Mouse (Mus musculus) liver, embryonic 14 days (tissue): Measurements from ENCODE around the gene Trip10. TPM values are rescaled to one million over a fixed set of nuclear protein-coding genes. Genes with fewer than 3 reads are reported as not detected.

Source experiments
- polyA plus RNA-seq: library from polyadenylated mRNA; depleted of rRNA; stranded (reverse); fragments of >200 nt; gene quantifications from 2 replicates; pipeline ENCODE4 v1.2.3, GENCODE M21; 2012; rRNA removed

The Trip10 gene
- 6.3 and 7.9 TPM in 2 replicates for polyA plus RNA-seq

DNA sequence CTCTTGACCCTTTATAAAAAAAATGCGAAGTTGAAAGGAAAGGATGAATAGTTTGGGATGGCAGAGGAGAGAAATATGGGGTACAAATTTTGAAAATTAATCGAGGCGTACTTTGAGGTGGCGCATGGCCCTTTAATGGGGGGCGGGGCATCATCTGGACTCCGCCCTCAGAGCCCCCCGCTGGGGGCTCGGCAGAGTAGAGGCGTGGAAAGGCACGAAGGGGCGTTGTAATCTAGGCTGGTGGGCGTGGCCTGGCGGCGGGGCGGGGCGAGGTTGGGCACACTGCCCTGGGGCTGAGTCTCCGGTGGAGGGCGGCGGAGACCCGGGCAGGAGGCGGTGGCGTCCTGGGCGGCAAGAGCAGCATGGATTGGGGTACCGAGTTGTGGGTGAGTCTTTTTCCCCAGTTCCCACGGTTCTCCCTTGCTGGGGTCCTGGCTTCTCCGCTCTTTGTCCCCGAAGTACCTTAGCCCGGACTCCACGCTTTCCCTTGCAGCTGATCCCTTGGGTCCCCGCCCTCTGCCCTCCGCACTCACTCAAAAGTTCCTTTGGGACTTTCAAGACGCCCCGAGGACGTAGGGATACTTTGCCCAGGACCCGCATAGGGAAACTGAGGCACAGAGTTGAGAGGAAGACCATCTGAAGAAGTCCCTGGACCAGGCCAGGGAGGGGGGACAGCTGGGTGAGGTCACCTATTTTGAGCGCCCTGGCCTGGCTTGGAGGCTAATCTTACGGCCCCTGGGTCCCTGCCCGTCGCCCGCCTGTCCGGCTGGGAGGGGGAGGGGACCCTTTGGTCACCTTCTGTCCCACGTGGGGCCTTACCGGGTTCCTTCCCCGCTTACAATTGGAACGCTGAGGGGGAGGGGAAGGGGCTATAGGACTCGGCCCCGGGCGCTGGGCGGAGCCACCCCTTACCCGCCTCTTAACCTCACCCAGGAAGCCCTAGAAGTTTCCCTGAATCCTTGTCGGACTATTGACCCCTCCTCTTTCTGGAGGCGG lies at the start of gene Trip10:
Trip10 (plus strand) TSS at position 270 of the 996 bp plus-strand sequence.

GRCm38 (mm10) chr17:57228014-57228413 lies 21.2 kb upstream of the Trip10 start, which contains the start of gene C3:
TSS of gene C3 (minus strand) at chr17:57228136.

GRCm38 (mm10) chr17:57248201-57248699 lies 1.0 kb upstream of the Trip10 start, which contains the start of gene Gpr108:
TSS of gene Gpr108 (minus strand) at chr17:57248446.

GRCm38 (mm10) chr17:57278943-57279590 lies 29.8 kb downstream of the Trip10 start, which contains the start of gene Vav1:
TSS of gene Vav1 (plus strand) at chr17:57279100.

Other genes starting within 250 kb of the Trip10 start
- gene Pspn, start 249.4 kb upstream of the Trip10 start, polyA plus RNA-seq: not detected in 2 replicates
- gene Gtf2f1, start 238.2 kb upstream of the Trip10 start, polyA plus RNA-seq: 60.1 and 66.8 TPM in 2 replicates
- gene Gm17949, start 238.0 kb upstream of the Trip10 start, polyA plus RNA-seq: not detected in 2 replicates
- gene Khsrp, start 217.9 kb upstream of the Trip10 start, polyA plus RNA-seq: 30.1 and 35.2 TPM in 2 replicates
- not detected in 2 replicates for gene Slc25a41, start 207.8 kb upstream of the Trip10 start, polyA plus RNA-seq
- 4.4 and 5.0 TPM in 2 replicates for gene Crb3, start 190.3 kb upstream of the Trip10 start, polyA plus RNA-seq
- 7.2 and 9.3 TPM in 2 replicates for gene Slc25a23, start 189.6 kb upstream of the Trip10 start, polyA plus RNA-seq
- gene Dennd1c, start 170.9 kb upstream of the Trip10 start, polyA plus RNA-seq: 0.93 and 1.6 TPM in 2 replicates
- gene Tubb4a, start 161.7 kb upstream of the Trip10 start, polyA plus RNA-seq: 0.18 and 0.37 TPM in 2 replicates
- gene Tnfsf9, start 144.1 kb upstream of the Trip10 start, polyA plus RNA-seq: 0.46 and 0.59 TPM in 2 replicates
- not detected in 2 replicates for gene Cd70, start 99.7 kb upstream of the Trip10 start, polyA plus RNA-seq
- 2.1 and 2.4 TPM in 2 replicates for gene Tnfsf14, start 55.3 kb upstream of the Trip10 start, polyA plus RNA-seq
- 240 and 245 TPM in 2 replicates for gene C3, start 21.3 kb upstream of the Trip10 start, polyA plus RNA-seq
- gene Gpr108, start 1.0 kb upstream of the Trip10 start, polyA plus RNA-seq: 7.1 and 7.9 TPM in 2 replicates
- 7.1 and 9.0 TPM in 2 replicates for gene Vav1, start 29.6 kb downstream of the Trip10 start, polyA plus RNA-seq
- gene Adgre1, start 109.2 kb downstream of the Trip10 start, polyA plus RNA-seq: 9.1 and 14.4 TPM in 2 replicates